Mouse (Mus musculus): ENCODE measurements at regions not wholly inside any gene's neighbourhood (a gene's known extent, or its start where the extent isn't known, plus 50 kb on each side); places are given as distances from the start of the nearest gene placed in this dataset.

DNA sequence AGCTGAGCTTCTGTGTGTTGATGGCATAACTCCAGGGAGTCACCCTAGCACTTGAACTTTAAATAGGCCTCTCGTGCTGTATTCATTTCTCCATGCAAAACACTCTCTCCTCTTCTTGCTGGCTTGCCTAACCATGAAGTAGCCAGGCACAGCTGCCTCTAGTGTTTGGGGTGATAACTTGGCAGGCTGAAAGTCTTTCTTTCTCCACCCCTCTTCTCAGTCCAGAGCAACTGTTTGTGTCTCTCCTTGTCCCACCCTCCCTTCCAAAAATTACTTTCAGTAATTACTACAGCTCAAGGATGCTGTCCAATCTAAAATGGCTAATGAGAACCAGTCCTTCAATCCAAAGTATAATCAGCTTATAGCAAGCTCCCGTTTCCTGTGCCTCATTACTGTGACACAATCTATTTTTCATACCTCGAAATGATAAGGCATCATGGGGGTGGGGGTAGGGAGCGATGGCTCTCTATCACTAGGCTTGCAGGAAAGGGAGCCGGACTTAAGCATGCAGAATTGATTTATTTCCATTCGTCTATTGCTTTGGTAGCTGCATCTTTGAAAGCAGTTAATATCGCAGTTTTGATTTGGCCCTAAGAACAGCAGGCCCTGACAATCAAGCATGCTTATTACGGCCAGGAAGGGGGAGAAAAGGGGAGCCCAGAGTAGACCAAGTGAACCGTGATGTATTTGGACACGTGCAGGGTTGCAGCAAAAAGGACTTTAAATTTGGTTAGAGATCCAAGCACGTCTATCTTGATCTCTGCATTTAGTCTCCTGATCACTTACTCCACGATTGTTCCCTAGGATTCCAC is 943.8 kb downstream of the Slc4a3 start:
- in situ Hi-C loops (cut with MboI, MseI): no loop called here

DNA sequence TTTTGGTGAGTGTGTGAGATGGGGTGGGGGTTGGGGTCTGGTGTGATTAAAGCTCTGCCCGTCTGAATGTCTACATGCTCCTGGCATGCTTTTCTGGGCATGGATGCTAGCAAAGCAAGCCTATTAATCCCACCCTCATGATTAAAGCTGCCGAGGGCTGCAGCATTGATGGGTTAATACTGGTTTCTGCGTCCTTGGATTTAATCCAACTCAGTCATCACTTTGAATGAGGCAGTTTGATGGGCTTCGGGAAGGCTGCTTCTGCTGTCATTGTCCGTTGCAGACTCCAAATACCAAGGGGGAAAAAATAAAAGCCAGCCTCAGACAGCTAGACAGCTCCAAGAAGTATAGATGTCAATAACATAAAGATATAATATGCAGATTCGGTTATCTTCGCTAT is 944.7 kb downstream of the Slc4a3 start:
- in situ Hi-C loops (cut with MboI, MseI): no loop called here

- in situ Hi-C loops (cut with MboI, MseI): no loop called here
Measured at GRCm38 (mm10) chr1:76491187-76491586, 945.1 kb downstream of the Slc4a3 start.

- in situ Hi-C loops (cut with MboI, MseI): no loop called here
Measured at GRCm38 (mm10) chr1:76505150-76505549, 959.1 kb downstream of the Slc4a3 start.

DNA sequence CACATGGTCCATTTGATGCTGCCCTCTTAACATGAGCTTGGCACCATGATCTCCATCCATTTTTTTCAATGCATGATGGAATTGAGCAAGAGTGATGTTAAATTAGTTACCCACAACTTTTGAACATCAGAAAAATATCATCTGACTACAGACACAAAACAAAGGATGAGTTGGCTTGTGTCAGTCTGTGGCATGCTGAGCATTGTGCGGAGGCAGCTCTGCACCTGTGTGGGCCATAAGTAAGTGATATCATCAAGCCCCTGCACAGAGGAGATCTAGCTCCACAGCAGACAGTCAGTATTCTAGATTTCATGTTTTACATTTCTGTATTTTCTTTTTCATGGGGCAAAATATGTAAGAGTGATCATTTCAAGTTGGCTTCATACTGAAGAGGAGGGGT is 962.8 kb downstream of the Slc4a3 start:
- in situ Hi-C loops (cut with MboI, MseI): no loop called here

- in situ Hi-C loops (cut with MboI, MseI): no loop called here
Measured at GRCm38 (mm10) chr1:76509486-76509885, 963.4 kb downstream of the Slc4a3 start.

DNA sequence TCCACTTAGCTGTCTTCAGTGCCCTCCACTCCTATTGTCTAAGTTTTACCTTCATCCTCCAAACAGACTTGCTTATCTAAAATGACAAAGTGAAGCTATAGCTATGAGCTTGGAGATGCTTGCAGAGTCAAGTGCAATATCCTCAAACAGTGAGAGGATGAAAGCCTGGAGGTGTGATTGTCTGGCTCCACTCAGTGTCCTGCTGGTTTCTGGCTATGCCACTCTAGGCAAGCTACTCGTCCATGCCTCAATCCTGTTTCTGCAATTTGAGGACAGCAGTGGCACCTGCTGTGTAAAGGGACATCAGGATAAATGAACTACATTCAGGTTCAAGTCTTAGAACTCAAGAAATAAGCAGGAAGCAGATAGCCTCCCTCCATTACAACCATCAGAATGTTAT is 966.1 kb downstream of the Slc4a3 start:
- in situ Hi-C loops (cut with MboI, MseI): no loop called here

GRCm38 (mm10) chr1:76513490-76513889 is 967.4 kb downstream of the Slc4a3 start:
- in situ Hi-C loops (cut with MboI, MseI): no loop called here

DNA sequence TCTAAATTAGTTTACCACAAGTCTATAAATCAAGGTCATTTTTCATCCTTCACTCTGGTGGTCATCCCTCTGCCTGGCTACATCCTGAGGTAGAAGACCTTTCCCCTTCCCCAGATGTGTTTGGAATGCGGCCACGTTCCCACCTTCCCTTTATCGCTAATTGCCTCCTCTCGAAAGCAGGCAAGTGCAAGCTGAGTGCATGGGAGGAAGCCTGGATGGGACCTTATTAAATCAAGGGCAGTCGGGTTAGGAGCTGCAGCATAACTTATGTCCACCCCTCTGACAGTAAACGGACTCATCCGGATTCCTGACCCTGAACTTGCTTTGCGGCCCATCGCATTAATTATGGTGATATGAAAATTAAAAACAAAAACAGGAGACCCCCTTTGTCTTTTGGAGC is 983.5 kb downstream of the Slc4a3 start:
- in situ Hi-C loops (cut with MboI, MseI): no loop called here

GRCm38 (mm10) chr1:76530342-76530741 is 984.3 kb downstream of the Slc4a3 start:
- in situ Hi-C loops (cut with MboI, MseI): loop anchor here (10.0 kb wide), 1 partner anchor 1084 kb away; no protein-coding TSS in a partner anchor

DNA sequence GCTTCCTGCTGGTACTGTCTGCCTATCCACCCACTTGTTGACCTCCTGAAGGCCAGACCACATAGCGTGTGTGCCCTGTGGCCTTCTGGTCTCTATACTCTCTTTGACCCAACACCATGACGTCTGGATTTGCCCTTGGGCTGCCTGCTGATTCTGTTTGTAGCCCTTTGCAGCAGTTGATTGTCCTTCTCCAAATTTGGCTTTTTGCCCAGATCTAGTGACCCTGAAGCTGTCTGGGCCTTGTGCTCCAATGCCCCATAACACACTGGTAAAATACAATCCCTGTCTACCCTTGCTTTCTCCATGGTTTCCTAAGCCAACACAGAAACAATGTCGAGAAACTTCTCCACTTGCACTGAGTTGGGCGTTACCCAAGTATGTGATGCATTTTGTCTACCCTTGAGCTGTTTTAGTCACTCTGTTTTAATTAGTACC is 979.3 kb downstream of the Epha4 start:
- in situ Hi-C loops (cut with MboI, MseI): loop anchor here (10.0 kb wide), 1 partner anchor 1079 kb away; no protein-coding TSS in a partner anchor

DNA sequence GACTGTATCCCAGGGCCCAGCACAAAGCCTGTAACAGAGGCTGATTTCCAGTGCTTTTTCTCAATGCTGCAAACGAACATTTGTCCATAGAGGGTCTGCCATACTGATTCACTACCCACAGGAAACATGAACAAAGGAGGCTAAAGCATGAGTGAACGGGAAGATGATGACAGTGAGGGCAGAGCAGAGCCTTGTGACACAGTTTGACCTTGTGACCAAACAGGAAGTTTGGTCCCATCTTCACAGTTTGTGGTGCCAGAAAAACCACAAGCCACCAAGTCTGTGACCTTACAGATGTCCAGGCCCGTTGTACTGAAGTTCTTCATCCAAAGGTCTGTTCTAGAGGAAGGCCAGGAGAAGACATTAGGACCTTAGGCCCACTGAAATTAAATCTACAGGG is 974.4 kb downstream of the Epha4 start:
- in situ Hi-C loops (cut with MboI, MseI): no loop called here

DNA sequence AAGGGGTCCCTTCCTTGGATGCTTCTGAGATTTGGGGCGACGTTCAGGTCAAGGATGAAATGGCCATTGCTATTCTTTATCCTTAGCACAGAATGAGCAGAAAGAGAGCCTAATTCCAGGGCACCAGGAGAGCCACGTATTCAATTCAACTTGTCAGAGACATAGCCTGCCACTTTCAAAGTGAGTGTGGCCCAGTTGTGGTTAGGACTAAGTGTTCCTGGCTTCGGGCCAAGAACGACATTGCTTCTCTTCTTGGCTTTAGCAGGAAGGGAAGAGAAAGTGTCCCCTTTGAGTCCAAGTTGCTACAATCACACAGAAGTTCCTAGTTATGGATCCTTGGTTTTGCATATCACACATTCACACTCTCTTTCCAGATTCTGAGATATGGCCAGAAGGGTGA is 964.0 kb downstream of the Epha4 start:
- in situ Hi-C loops (cut with MboI, MseI): no loop called here

DNA sequence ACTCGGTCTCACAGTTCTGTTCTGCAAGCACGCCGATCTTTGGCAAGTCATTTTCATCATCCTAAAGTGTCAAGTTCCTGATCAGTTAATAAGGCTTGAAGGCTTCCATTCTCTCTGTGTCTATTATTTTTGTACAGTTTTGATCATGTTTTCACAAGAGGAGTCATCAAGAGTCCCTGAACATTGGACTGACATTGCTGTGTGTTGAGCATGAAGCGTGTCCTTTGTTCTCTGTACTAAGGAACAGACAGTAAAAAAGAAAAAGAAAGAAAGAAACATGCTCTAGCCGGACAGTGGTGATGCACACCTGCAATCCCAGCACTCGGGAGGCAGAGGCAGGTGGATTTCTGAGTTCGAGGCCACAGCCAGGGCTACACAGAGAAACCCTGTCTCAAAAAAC is 955.4 kb downstream of the Epha4 start:
- in situ Hi-C loops (cut with MboI, MseI): no loop called here

- in situ Hi-C loops (cut with MboI, MseI): no loop called here
Measured at GRCm38 (mm10) chr1:76575487-76575886, 939.4 kb downstream of the Epha4 start.

DNA sequence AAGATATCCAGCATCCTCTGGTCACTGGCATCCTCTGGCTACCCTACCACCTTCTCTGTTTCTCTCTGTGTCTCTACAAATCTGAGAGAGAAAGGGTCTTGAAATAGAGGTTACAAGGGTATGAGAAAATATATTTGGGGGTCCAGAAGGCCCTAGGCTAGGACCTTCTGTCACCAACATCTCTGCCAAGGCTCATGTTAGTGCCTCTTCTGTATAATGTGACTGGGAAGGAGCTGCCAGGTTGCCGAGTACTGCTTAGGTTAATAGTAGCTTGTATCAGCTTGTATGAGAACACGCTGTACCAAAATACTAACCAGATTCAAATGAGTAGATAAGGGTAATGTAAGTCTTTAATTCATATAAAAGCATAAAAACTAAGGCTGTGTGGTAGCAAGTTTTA is 929.0 kb downstream of the Epha4 start:
- in situ Hi-C loops (cut with MboI, MseI): no loop called here

- in situ Hi-C loops (cut with MboI, MseI): no loop called here
Measured at GRCm38 (mm10) chr1:76625831-76626230, 889.1 kb downstream of the Epha4 start.

DNA sequence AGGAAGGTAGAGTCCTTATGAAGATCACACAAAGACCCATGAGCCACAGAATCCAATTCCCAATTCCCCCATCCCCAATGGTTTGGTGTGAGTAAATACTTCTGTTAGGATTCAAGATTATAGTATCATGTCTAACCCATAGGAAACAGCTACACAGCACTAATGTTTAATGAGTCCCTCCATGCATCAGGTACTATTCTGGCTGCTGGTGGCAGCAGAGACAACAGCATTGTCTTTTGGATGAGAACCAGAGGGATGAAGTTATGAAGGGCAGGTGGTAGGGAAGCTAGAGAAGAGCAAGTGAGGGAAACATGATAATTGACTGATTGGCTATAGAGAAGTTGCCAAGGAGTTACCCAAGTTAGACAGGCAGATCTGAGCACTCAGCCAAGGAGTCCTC is 885.0 kb downstream of the Epha4 start:
- in situ Hi-C loops (cut with MboI, MseI): no loop called here

DNA sequence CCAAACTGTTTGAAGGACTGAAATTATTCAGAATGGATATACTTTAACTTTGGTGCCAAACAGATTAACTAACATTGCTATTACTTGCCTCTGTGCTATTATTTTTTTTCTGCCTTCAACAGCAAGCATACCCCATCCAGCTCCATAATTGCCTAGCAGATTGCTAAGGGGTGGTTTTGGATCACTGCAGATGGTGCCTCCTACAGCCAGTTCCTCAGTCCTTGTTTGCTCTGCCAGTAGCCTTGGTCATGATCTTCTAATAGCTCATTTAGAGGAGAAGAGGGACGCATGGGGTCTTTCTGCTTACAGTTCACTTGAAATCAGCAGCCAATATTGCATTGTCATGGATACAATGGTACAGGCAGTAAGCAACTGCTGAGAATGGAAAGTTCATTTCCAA is 880.8 kb downstream of the Epha4 start:
- in situ Hi-C loops (cut with MboI, MseI): no loop called here

- in situ Hi-C loops (cut with MboI, MseI): no loop called here
Measured at GRCm38 (mm10) chr1:76637268-76638009, 877.4 kb downstream of the Epha4 start.

DNA sequence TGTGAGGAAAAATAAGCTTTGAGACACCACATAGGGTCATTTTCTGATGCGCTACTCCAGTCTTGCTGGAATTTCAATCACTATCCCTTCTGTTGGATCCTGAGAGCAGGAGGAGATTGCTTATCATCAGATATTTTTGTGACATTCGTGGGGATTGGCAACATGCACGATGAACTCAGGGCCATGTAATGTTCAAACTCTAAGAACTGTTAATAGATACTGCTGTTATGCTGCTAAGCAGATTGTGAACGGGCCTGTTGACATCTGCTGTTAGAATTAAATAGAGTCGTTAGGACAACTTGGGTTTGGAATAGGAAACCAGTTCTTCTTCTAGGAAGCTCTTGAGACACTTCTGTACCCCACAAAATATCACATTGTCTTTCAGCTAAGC is 876.9 kb downstream of the Epha4 start:
- in situ Hi-C loops (cut with MboI, MseI): no loop called here

DNA sequence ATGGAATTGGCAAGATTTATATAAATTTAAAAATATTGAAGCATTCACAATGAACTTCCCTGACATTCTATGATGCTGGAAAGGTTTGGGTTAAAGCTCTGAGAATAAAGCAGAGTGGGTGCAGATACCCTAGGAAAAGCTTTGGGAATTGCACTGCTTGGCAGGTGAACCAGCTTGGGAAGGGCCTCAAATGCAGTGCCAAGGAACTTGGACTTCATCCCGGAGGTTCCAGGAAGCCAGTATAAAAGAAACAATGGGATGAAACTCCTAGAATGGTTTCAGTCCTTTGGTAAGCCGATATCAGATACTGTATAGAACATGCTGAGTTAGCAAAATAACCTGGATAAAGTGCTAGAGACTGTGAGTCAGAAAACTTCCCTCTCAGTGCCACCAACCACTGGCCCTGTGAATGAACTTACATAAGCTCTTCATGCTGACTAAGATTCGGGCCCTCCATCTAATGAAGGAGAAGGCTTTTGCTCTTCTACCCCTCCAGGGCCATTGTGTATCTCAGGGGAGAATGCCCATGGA is 873.6 kb downstream of the Epha4 start:
- in situ Hi-C loops (cut with MboI, MseI): no loop called here

DNA sequence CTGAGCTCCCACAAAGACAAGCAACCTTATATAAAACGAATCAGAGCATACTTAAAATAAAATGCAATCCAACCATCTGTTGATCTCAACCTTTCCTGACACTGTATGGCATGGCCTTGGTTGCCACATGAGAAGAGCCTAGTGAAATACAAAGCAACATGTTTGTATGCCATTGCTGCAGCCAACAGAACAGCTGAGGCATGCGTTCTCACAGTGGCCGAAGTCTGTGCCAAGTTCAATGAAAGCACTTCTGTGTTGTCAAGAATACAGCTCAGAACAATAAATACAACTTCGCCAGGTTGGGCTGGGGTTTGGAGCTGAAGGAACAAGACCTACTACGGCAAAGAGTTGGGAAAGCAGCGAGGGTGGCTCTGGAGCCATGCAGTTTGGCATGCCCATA is 872.2 kb downstream of the Epha4 start:
- in situ Hi-C loops (cut with MboI, MseI): no loop called here

Data from T-helper 1 cell (primary cell).